Mouse (Mus musculus) midbrain, postnatal 0 days (tissue): ENCODE results near the gene Rab11fip5. TPM values are rescaled to one million over a fixed set of nuclear protein-coding genes. Genes with fewer than 3 reads are reported as not detected.

ENCODE experiments used
- ATAC-seq: fragments of 200-750 bp; cut with Nextera tagmentation; 2 replicates; pipeline ENCODE4 v1.8.0; 2017; ENCODE audit warnings: moderate number of reproducible peaks, mild to moderate bottlenecking, moderate TSS enrichment, moderate library complexity; ENCODE audit not compliant: low FRiP score
- DNase-seq: peaks from one replicate; pipeline ENCODE4 v3.0.0-alpha.2; 2015; ENCODE audit warnings: low spot score
- H3K27ac ChIP-seq: fragments of 300-500 bp; sonication (generic); 2 replicates; pipeline ENCODE4 v1.5.1; 2014; ENCODE audit warnings: low read depth, mild to moderate bottlenecking, low read length, mixed read lengths
- H3K27me3 ChIP-seq: fragments of 300-500 bp; sonication (generic); 2 replicates; pipeline ENCODE4 v1.6.1; 2014; ENCODE audit warnings: low read length, control low read depth, mixed read lengths; ENCODE audit not compliant: insufficient read depth
- H3K36me3 ChIP-seq: fragments of 300-500 bp; sonication (generic); 2 replicates; pipeline ENCODE4 v1.6.1; 2014; ENCODE audit warnings: low read length, control low read depth, mixed read lengths; ENCODE audit not compliant: insufficient read depth
- H3K4me1 ChIP-seq: fragments of 300-500 bp; sonication (generic); 2 replicates; pipeline ENCODE4 v1.6.1; 2014; ENCODE audit warnings: mild to moderate bottlenecking, control low read depth, antibody characterized with exemption, low read length, mixed read lengths; ENCODE audit not compliant: insufficient read depth
- H3K4me2 ChIP-seq: fragments of 300-500 bp; sonication (generic); 2 replicates; pipeline ENCODE4 v1.6.1; 2014; ENCODE audit warnings: low read depth, mild to moderate bottlenecking, low read length, mixed read lengths; ENCODE audit not compliant: poor library complexity, severe bottlenecking
- H3K4me3 ChIP-seq: fragments of 300-500 bp; sonication (generic); 2 replicates; pipeline ENCODE4 v1.5.1; 2014; ENCODE audit warnings: low read depth, mild to moderate bottlenecking, low read length, moderate library complexity
- H3K9ac ChIP-seq: fragments of 300-500 bp; sonication (generic); replicated peaks from 2 replicates; pipeline ENCODE4 v1.6.1; 2014; ENCODE audit warnings: mild to moderate bottlenecking, low read length, moderate library complexity, mixed read lengths; ENCODE audit not compliant: poor library complexity, severe bottlenecking
- H3K9me3 ChIP-seq: fragments of 300-500 bp; sonication (generic); 2 replicates; pipeline ENCODE4 v1.6.1; 2016; ENCODE audit warnings: low read length, control low read depth
- CTCF ChIP-seq: IDR thresholded peaks from 2 replicates; pipeline ENCODE4 v1.5.1; 2016; ENCODE audit warnings: antibody characterized with exemption, mild to moderate bottlenecking
- WGBS: fragments of 180-500 bp; shearing (Covaris S2); extraction: QIAGEN DNeasy Blood & Tissue Kit; methylation state at CpG from one replicate; pipeline ENCODE4 v1.1.7; 2014; 5-methylcytosine and 5-hydroxymethylcytosine counted together
- polyA plus RNA-seq: library from polyadenylated mRNA; unstranded; fragments of >200 nt; fragmentation: Nextera tagmentation; extraction: Ambion mirVana; gene quantifications from 2 replicates; pipeline ENCODE4 v1.2.1, GENCODE M21; 2015
- total RNA-seq: library from RNA; depleted of rRNA; stranded (reverse); fragments of >200 nt; gene quantifications from 2 replicates; pipeline ENCODE4 v1.2.3, GENCODE M21; 2014

The Rab11fip5 gene
- total and polyA plus RNA-seq, 2 experiments from 2014 or later = 27.2 to 65.5 TPM

DNA sequence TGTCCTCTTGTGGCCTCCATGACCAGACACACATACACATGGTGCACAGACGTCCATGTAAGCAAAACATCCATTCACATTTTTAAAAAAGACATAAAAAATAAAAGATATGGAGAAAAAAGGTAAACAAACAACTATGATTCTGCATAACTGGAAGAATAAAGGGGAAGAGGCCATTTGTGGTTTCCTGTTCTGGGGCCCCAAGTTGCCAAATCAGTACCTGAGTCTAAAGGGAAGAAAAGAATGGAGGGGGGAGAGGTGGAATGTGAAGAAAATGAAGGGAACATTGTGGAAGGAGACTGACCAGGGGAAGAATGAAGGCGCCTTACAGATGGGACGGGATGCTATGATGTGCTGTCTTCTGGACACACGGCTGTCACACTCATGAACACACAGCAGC, 47.9 kb downstream of the Rab11fip5 start:
- no peak for ATAC-seq
- Histone ChIP-seq H3K4me2 (no peak overlapping the region), H3K36me3 (no peaks in the 10 kb centered on the region), H3K27me3 (no peaks in the 10 kb centered on the region), H3K9ac (no peak overlapping the region), H3K4me1 (no peaks in the 10 kb centered on the region), H3K9me3 (no peaks in the 10 kb centered on the region), H3K27ac (no peak overlapping the region), H3K4me3 (no peak overlapping the region)
- TF ChIP-seq CTCF = no peak
- 80% methylated on average over 4 of the region's 4 CpGs for WGBS
- no peak for DNase-seq

DNA sequence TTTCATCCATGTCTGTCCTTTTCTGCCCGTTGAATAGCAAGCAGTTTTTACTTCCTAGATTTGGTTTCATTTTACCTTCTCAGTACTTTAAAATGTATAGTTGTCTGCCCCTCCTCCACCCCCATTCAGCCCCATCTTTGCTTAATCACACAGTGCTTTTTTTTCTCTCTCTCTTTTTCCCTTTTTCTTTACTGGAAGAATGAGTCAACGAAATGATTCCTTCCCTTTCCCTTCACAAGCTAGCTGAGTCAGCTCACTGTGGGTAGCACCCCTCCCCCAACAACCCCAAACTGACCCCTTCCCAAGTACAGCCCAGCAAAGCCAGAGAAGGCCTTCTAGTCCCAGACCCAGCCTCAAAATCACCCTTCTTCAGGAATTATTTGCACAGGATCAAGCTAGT, 49.3 kb downstream of the Rab11fip5 start:
- WGBS = 54% methylated on average over 2 of the region's 2 CpGs
- DNase-seq = no peak
- no peak overlapping the region for H3K27ac ChIP-seq
- no peak for TF ChIP-seq CTCF
- no peaks in the 10 kb centered on the region for H3K4me1 ChIP-seq
- H3K4me3 ChIP-seq = no peak overlapping the region
- H3K9ac ChIP-seq = no peak overlapping the region
- H3K36me3 ChIP-seq = no peaks in the 10 kb centered on the region
- no peaks in the 10 kb centered on the region for H3K9me3 ChIP-seq
- ATAC-seq = no peak
- H3K27me3 ChIP-seq = no peaks in the 10 kb centered on the region
- no peak overlapping the region for H3K4me2 ChIP-seq

GRCm38 (mm10) chr6:85320445-85320866, 54.0 kb downstream of the Rab11fip5 start:
- Histone ChIP-seq H3K4me2 (no peak overlapping the region), H3K9me3 (no peaks in the 10 kb centered on the region), H3K9ac (no peak overlapping the region), H3K27ac (peak overlapping the region; percentile 72), H3K36me3 (no peaks in the 10 kb centered on the region), H3K27me3 (no peaks in the 10 kb centered on the region), H3K4me1 (no peaks in the 10 kb centered on the region), H3K4me3 (no peak overlapping the region)
- no peak for TF ChIP-seq CTCF
- peak; percentile 91 for ATAC-seq
- 23% methylated on average over 6 of the region's 6 CpGs for WGBS
- DNase-seq = peak; percentile 91

DNA sequence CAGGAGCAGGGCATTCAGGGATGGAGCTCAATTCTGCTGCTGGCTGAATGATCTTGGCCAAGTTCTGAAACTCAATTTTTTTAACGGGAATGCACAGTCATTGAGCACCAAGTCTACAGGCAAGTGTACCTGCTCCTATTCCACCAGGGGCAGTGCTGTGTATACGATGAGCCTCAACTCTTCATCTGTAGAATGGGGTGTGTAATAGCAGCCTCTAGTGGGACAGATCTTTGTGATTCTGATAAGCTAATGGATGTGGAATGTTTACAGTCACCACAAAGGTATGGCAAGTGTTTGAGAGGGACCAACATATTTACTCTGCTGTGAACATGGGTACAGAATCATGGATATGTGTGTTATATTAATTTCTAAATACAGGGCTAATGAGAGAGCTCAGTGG, 58.2 kb downstream of the Rab11fip5 start:
- Histone ChIP-seq H3K9ac (no peak overlapping the region), H3K4me2 (no peak overlapping the region), H3K27me3 (no peaks in the 10 kb centered on the region), H3K27ac (no peak overlapping the region), H3K9me3 (no peaks in the 10 kb centered on the region), H3K4me1 (peaks cover 3% of the 10 kb centered on the region; the same call in 1 of the 2 replicates), H3K36me3 (no peaks in the 10 kb centered on the region), H3K4me3 (no peak overlapping the region)
- TF ChIP-seq CTCF = no peak
- 86% methylated on average over 2 of the region's 2 CpGs for WGBS
- no peak for DNase-seq
- no peak for ATAC-seq

DNA sequence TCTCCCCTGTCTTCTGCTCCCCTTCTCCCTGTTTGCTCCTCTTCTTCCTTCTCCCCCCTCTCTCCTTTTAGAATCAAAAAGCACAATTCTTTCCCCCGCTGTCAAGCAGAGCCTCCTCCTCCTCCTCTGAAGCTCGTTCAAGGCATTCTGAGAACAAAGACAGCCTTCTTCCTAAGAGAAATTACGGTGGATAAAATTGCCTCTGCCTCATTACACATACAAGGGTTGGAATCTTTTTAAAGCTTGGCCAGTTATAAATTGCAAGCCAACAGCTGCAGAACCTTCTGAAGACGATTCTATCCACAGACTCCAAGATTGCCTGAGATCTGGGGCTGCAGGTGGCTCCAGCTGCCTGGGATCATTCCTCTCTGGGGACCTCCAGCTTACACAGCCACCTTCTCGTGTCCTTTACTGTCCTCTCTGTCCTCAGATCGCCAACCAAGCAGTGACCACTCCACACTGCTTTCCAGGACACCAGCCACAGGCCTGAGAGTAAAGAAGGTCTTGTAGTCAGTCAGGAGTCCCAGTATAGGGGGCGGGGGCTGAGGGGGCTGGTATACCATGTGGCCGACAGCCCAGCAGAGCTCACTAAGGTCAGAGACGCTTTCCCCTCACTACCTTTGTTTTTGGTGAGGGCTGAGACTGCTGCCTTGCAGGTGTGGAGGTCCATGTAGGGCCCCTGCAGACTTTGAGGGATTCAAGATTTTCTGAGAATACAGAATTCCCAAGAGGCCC, 60.2 kb downstream of the Rab11fip5 start:
- 43% methylated on average over 9 of the region's 9 CpGs for WGBS
- no peak overlapping the region for H3K9ac ChIP-seq
- H3K36me3 ChIP-seq = no peaks in the 10 kb centered on the region
- DNase-seq (no peak), ATAC-seq (no peak)
- peak overlapping the region; percentile 48 for H3K27ac ChIP-seq
- no peak overlapping the region for H3K4me2 ChIP-seq
- H3K4me3 ChIP-seq = no peak overlapping the region
- TF ChIP-seq CTCF = no peak
- no peaks in the 10 kb centered on the region for H3K9me3 ChIP-seq
- no peaks in the 10 kb centered on the region for H3K27me3 ChIP-seq
- peaks cover 3% of the 10 kb centered on the region; the same call in 1 of the 2 replicates for H3K4me1 ChIP-seq

- H3K4me2 ChIP-seq = no peak overlapping the region
- WGBS = 70% methylated on average over 4 of the region's 4 CpGs
- H3K4me3 ChIP-seq = no peak overlapping the region
- H3K27ac ChIP-seq = no peak overlapping the region
- H3K9me3 ChIP-seq = no peaks in the 10 kb centered on the region
- no peak overlapping the region for H3K9ac ChIP-seq
- no peak for TF ChIP-seq CTCF
- H3K4me1 ChIP-seq = 0 out of 2 replicates have a peak, but pooled peaks cover 2% of the 10 kb centered on the region
- ATAC-seq = no peak
- DNase-seq = peak; percentile 44
- no peaks in the 10 kb centered on the region for H3K36me3 ChIP-seq
- H3K27me3 ChIP-seq = no peaks in the 10 kb centered on the region
Observed at GRCm38 (mm10) chr6:85307894-85308293, 66.5 kb downstream of the Rab11fip5 start.
